Comparison of ENCODE assay signal across 16 mouse cellular contexts in genomic region chr2:168096487-168096886, GRCm38 (mm10). TPM values are rescaled to one million over a fixed set of nuclear protein-coding genes. Genes with fewer than 3 reads are reported as not detected.
DNase-seq lines count a peak whose midpoint lies in the region; ATAC-seq lines count a peak whose summit lies in the region.
"Had no signal": no experiment of that assay in that cellular context is flagged by ENCODE, and none has a peak within 500 bp of the region (broad histone marks: within the 10 kb centered on the region; RNA-seq: fewer than 3 reads in every experiment).

No protein-coding gene starts in this region.

- no peak overlapping the region for H3K9ac ChIP-seq in hindbrain, embryonic 13.5 days
- H3K9ac ChIP-seq in hindbrain, embryonic 16.5 days (ENCODE audit: low read depth, low read length) = no peak overlapping the region
- no peak overlapping the region for H3K9ac ChIP-seq in forebrain, embryonic 14.5 days (ENCODE audit: low read length)
- no peak overlapping the region for H3K9ac ChIP-seq in forebrain, embryonic 16.5 days (replicated peaks; ENCODE audit: low read depth, low read length)
- H3K9ac ChIP-seq: liver, embryonic 15.5 days; midbrain, embryonic 15.5 days had no signal

- no peak overlapping the region for H3K4me3 ChIP-seq in hindbrain, embryonic 13.5 days
- H3K4me3 ChIP-seq in hindbrain, embryonic 16.5 days (ENCODE audit: low read length) = no peak overlapping the region
- no peak overlapping the region for H3K4me3 ChIP-seq in forebrain, embryonic 14.5 days (ENCODE audit: low read depth, low read length)
- H3K4me3 ChIP-seq in forebrain, embryonic 16.5 days (replicated peaks; ENCODE audit: low read length) = no peak overlapping the region
- H3K4me3 ChIP-seq: erythroblast, embryonic 14.5 days; liver, embryonic 15.5 days; midbrain, embryonic 15.5 days had no signal

- no peak for ATAC-seq in hindbrain, embryonic 13.5 days (ENCODE audit: low FRiP score)
- no peak for ATAC-seq in hindbrain, embryonic 16.5 days
- no peak for ATAC-seq in forebrain, embryonic 14.5 days
- ATAC-seq in forebrain, embryonic 16.5 days = no peak
- ATAC-seq: midbrain, embryonic 15.5 days had no signal

- 90% methylated on average over 3 of the region's 3 CpGs for WGBS in hindbrain, embryonic 13.5 days
- WGBS in hindbrain, embryonic 16.5 days = 95% methylated on average over 3 of the region's 3 CpGs
- 82% methylated on average over 3 of the region's 3 CpGs for WGBS in forebrain, embryonic 14.5 days
- 74% methylated on average over 3 of the region's 3 CpGs for WGBS in forebrain, embryonic 16.5 days

- no peak overlapping the region for H3K4me2 ChIP-seq in hindbrain, embryonic 13.5 days
- no peak overlapping the region for H3K4me2 ChIP-seq in hindbrain, embryonic 16.5 days (ENCODE audit: low read length)
- no peak overlapping the region for H3K4me2 ChIP-seq in forebrain, embryonic 14.5 days (ENCODE audit: low read length)
- no peak overlapping the region for H3K4me2 ChIP-seq in forebrain, embryonic 16.5 days (ENCODE audit: low read length)
- H3K4me2 ChIP-seq: liver, embryonic 15.5 days; midbrain, embryonic 15.5 days had no signal

- H3K27ac ChIP-seq in hindbrain, embryonic 13.5 days = peak overlapping the region; percentile 84; the same call in 1 of the 2 replicates
- H3K27ac ChIP-seq in hindbrain, embryonic 16.5 days (ENCODE audit: low read depth, low read length) = no peak overlapping the region
- peak overlapping the region; percentile 77 for H3K27ac ChIP-seq in forebrain, embryonic 14.5 days (ENCODE audit: low read depth, low read length)
- 0 out of 2 replicates have a peak overlapping the region, but pooled peaks have one; percentile 19 for H3K27ac ChIP-seq in forebrain, embryonic 16.5 days (ENCODE audit: low read length)
- H3K27ac ChIP-seq: liver, embryonic 15.5 days had no signal

- peaks cover 37% of the 10 kb centered on the region for H3K36me3 ChIP-seq in hindbrain, embryonic 13.5 days
- H3K36me3 ChIP-seq in hindbrain, embryonic 16.5 days (ENCODE audit: control insufficient read depth, insufficient read depth, low read length) = peaks cover 11% of the 10 kb centered on the region
- peaks cover 30% of the 10 kb centered on the region for H3K36me3 ChIP-seq in forebrain, embryonic 14.5 days (ENCODE audit: control insufficient read depth, insufficient read depth, low read length)
- 0 out of 2 replicates have a peak, but pooled peaks cover 8% of the 10 kb centered on the region for H3K36me3 ChIP-seq in forebrain, embryonic 16.5 days (ENCODE audit: control insufficient read depth, insufficient read depth)
- H3K36me3 ChIP-seq: liver, embryonic 15.5 days had no signal

- H3K4me1 ChIP-seq in hindbrain, embryonic 13.5 days (replicated peaks) = peaks cover 21% of the 10 kb centered on the region
- H3K4me1 ChIP-seq in hindbrain, embryonic 16.5 days (ENCODE audit: control insufficient read depth, insufficient read depth, low read depth, low read length) = no peaks in the 10 kb centered on the region; the same call in 1 of the 2 replicates
- H3K4me1 ChIP-seq in forebrain, embryonic 14.5 days (ENCODE audit: control insufficient read depth, insufficient read depth, low read length) = peaks cover 23% of the 10 kb centered on the region
- peaks cover 20% of the 10 kb centered on the region for H3K4me1 ChIP-seq in forebrain, embryonic 16.5 days (replicated peaks; ENCODE audit: control insufficient read depth, insufficient read depth, low read length)

- no peaks in the 10 kb centered on the region for H3K9me3 ChIP-seq in hindbrain, embryonic 13.5 days
- no peaks in the 10 kb centered on the region for H3K9me3 ChIP-seq in hindbrain, embryonic 16.5 days (ENCODE audit: control insufficient read depth, low read length)
- H3K9me3 ChIP-seq in forebrain, embryonic 14.5 days (replicated peaks; ENCODE audit: control insufficient read depth, low read length) = no peaks in the 10 kb centered on the region
- no peaks in the 10 kb centered on the region for H3K9me3 ChIP-seq in forebrain, embryonic 16.5 days (ENCODE audit: control insufficient read depth, low read length)
- H3K9me3 ChIP-seq: G1E; liver, embryonic 15.5 days; midbrain, embryonic 15.5 days had no signal

- no peaks in the 10 kb centered on the region for H3K27me3 ChIP-seq in hindbrain, embryonic 13.5 days
- no peaks in the 10 kb centered on the region; the same call in 1 of the 2 replicates for H3K27me3 ChIP-seq in hindbrain, embryonic 16.5 days (replicated peaks; ENCODE audit: control insufficient read depth, insufficient read depth, low read length)
- no peaks in the 10 kb centered on the region for H3K27me3 ChIP-seq in forebrain, embryonic 14.5 days (replicated peaks; ENCODE audit: control insufficient read depth, insufficient read depth, low read length)
- H3K27me3 ChIP-seq in forebrain, embryonic 16.5 days (replicated peaks; ENCODE audit: control insufficient read depth, insufficient read depth, low read length) = no peaks in the 10 kb centered on the region
- H3K27me3 ChIP-seq: liver, embryonic 15.5 days; midbrain, embryonic 15.5 days had no signal

- DNase-seq in kidney, postnatal 25 days = peak; percentile 63 to 69
- DNase-seq in kidney, postnatal 4 days = no peak
- no peak for DNase-seq in forebrain, embryonic 14.5 days (ENCODE audit: low spot score)
- DNase-seq in ovary, postnatal 10 days (ENCODE audit: low spot score) = no peak
- DNase-seq: cerebellum, postnatal 14 days; heart, postnatal 10 days; kidney, adult 9 months; lung, postnatal 36 days; thymus, adult 2 months had no signal

RNA-seq across cellular contexts. Expression of gene Pard6b, which starts 15.7 kb away (rescaled TPM):
- polyA plus RNA-seq in hindbrain, embryonic 13.5 days (2015; fragmentation: Nextera tagmentation; extraction: Ambion mirVana) = 7.5 and 7.9 TPM in 2 replicates
- polyA plus RNA-seq in hindbrain, embryonic 16.5 days (2015; fragmentation: Nextera tagmentation; extraction: Ambion mirVana) = 4.5 and 6.6 TPM in 2 replicates
- polyA plus RNA-seq in forebrain, embryonic 14.5 days (2014; fragmentation: Nextera tagmentation; extraction: Ambion mirVana) = 5.0 and 5.6 TPM in 2 replicates
- polyA plus RNA-seq in forebrain, embryonic 16.5 days (2015; fragmentation: Nextera tagmentation; extraction: Ambion mirVana) = 6.1 and 6.2 TPM in 2 replicates

Comparison
In these comparisons a context has a peak if more than half of its experiments do, and no peak if none do; other contexts are left out.
1. DNase-seq: peak in kidney, postnatal 25 days (2 of 2); none in kidney, postnatal 4 days (0 of 2), forebrain, embryonic 14.5 days (single experiment) and ovary, postnatal 10 days (single experiment).